Mouse (Mus musculus) bone marrow, adult 2 months (tissue): ENCODE results near the gene Vmn2r85.
"Not testable (repeated sequence)": the region's sequence is repeated elsewhere in the genome, so short reads cannot be mapped to it uniquely, and the experiment has no call there.

Experiments used
- CTCF ChIP-seq: fragments of 200-500 bp; IDR thresholded peaks from 2 replicates; pipeline ENCODE4 v1.5.1; 2011; ENCODE audit warnings: low read length, control low read depth; ENCODE audit not compliant: control insufficient read depth, insufficient read depth
- POLR2A ChIP-seq: fragments of 200-500 bp; IDR thresholded peaks from 2 replicates; pipeline ENCODE4 v1.6.1; 2011; ENCODE audit warnings: low read depth, mild to moderate bottlenecking, control low read depth, low read length, borderline replicate concordance; ENCODE audit not compliant: control insufficient read depth

DNA sequence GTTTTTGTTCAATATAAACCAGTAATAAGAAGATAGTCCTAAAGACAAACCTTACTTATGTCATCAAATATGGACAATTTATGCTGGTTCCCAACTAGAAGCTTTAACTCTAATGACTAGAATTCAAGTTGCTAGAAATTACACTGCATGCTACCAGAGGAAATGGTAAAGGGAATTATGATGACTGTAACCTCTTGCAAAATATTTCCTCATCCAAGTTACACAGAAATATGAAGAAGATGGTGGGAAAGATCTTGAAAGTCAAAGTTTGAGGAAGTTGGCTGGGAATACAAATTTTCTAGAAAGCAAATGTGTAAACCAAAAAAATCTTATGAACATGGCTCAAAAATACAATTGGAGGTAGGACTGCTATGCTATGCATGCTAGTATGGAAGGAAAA, 13.2 kb downstream of the Vmn2r85 start:
- not testable (repeated sequence) for TF ChIP-seq POLR2A, CTCF
